Mouse (Mus musculus): Measurements from ENCODE around the gene Mllt10.

DNA sequence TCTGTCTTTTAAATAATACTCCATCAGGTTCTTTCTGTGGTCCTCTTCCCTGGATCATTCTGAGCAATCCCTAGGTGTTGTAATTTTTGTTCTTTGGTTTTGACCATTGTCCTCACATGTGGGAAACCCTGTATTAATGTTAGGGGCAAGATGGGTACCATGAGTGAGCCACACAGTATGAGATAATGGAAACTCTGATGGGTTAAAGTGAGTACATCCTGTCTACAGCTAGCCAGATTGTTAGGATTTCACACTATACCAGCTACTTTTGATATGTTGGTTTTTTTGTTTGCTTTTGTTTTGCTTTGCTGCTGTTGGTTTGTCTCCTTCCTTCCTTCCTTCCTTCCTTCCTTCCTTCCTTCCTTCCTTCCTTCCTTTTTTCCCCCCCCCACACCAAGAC, 128.0 kb downstream of the Mllt10 start:
- no peak for TF ChIP-seq CTCF (IDR thresholded peaks at IDR 0.05; ENCODE audit: low read depth)
- TF ChIP-seq EP300 (IDR thresholded peaks at IDR 0.05; ENCODE audit: low read depth): no peak

Data from liver, embryonic 14.5 days (tissue).